In genomic region chr19:23578606-23579355, GRCm38 (mm10) we compare ENCODE assay signal across 11 mouse cellular contexts.
DNase-seq lines count a peak whose midpoint lies in the region; ATAC-seq and TF ChIP-seq lines count a peak whose summit lies in the region.
"Had no signal": no experiment of that assay in that cellular context is flagged by ENCODE, and none has a peak within 500 bp of the region (broad histone marks: within the 10 kb centered on the region; RNA-seq: fewer than 3 reads in every experiment).

No protein-coding gene starts in this region.

- peak overlapping the region; percentile 47; the same call in 1 of the 2 replicates for H3K27ac ChIP-seq in cerebellum, adult 2 months (ENCODE audit: insufficient read depth, low read length)
- H3K27ac ChIP-seq in forebrain, postnatal 0 days (ENCODE audit: low read depth, low read length): no peak overlapping the region
- H3K27ac ChIP-seq: limb, embryonic 15.5 days; stomach, embryonic 15.5 days had no signal

- no peaks in the 10 kb centered on the region for H3K9me3 ChIP-seq in forebrain, postnatal 0 days (ENCODE audit: low read length)
- H3K9me3 ChIP-seq: limb, embryonic 15.5 days; stomach, embryonic 15.5 days had no signal

- no peak overlapping the region for H3K4me3 ChIP-seq in cerebellum, adult 2 months (replicated peaks; ENCODE audit: insufficient read depth, low read depth, low read length)
- H3K4me3 ChIP-seq in forebrain, postnatal 0 days (ENCODE audit: low read depth, low read length): no peak overlapping the region
- H3K4me3 ChIP-seq: limb, embryonic 15.5 days; stomach, embryonic 15.5 days had no signal

- H3K9ac ChIP-seq in forebrain, postnatal 0 days: no peak overlapping the region
- H3K9ac ChIP-seq: limb, embryonic 15.5 days; stomach, embryonic 15.5 days had no signal

- no peaks in the 10 kb centered on the region for H3K27me3 ChIP-seq in cerebellum, adult 2 months (ENCODE audit: control insufficient read depth, insufficient read depth, low read length)
- H3K27me3 ChIP-seq in forebrain, postnatal 0 days (ENCODE audit: insufficient read depth, low read length): no peaks in the 10 kb centered on the region
- H3K27me3 ChIP-seq: limb, embryonic 15.5 days; stomach, embryonic 15.5 days had no signal

- DNase-seq in layer of hippocampus, adult 18-20 months (ENCODE audit: low spot score in 2 of 2): peak; percentile 19 to 41
- no peak for DNase-seq in layer of hippocampus, postnatal 36 days
- DNase-seq in cerebellum, adult 2 months: peak; percentile 70 to 76
- DNase-seq in forebrain, postnatal 0 days: peak; percentile 21
- DNase-seq in right cerebral cortex, postnatal 10 days (ENCODE audit: low spot score in 2 of 2): peak; percentile 45 to 46
- no peak for DNase-seq in heart, adult 18-20 months
- no peak for DNase-seq in embryo, embryonic 10 days (ENCODE audit: low spot score)
- DNase-seq: kidney, postnatal 25 days; lung, postnatal 14 days had no signal

- peak overlapping the region; percentile 14; the same call in 1 of the 2 replicates for H3K4me2 ChIP-seq in forebrain, postnatal 0 days (ENCODE audit: low read depth)
- H3K4me2 ChIP-seq: limb, embryonic 15.5 days; stomach, embryonic 15.5 days had no signal

- no peaks in the 10 kb centered on the region for H3K36me3 ChIP-seq in forebrain, postnatal 0 days (ENCODE audit: insufficient read depth)
- H3K36me3 ChIP-seq: limb, embryonic 15.5 days; stomach, embryonic 15.5 days had no signal

- TF ChIP-seq POLR2A in cerebellum, adult 2 months (IDR thresholded peaks at IDR 0.05; ENCODE audit: borderline replicate concordance, insufficient read depth, low read length): no peak

- no peak for TF ChIP-seq CTCF in cerebellum, adult 2 months (IDR thresholded peaks at IDR 0.05; ENCODE audit: borderline replicate concordance, insufficient read depth, low read depth, low read length)
- TF ChIP-seq CTCF in forebrain, postnatal 0 days (IDR thresholded peaks at IDR 0.05; ENCODE audit: low read depth): no peak

- WGBS in cerebellum, adult 2 months: 19% methylated on average over 11 of the region's 11 CpGs
- WGBS in forebrain, postnatal 0 days: 46% methylated on average over 11 of the region's 11 CpGs

- peaks cover 4% of the 10 kb centered on the region; the same call in 1 of the 2 replicates for H3K4me1 ChIP-seq in cerebellum, adult 2 months (ENCODE audit: control insufficient read depth, insufficient read depth, low read length)
- no peaks in the 10 kb centered on the region for H3K4me1 ChIP-seq in forebrain, postnatal 0 days (ENCODE audit: insufficient read depth)
- H3K4me1 ChIP-seq: limb, embryonic 15.5 days; stomach, embryonic 15.5 days had no signal

- ATAC-seq in forebrain, postnatal 0 days: no peak

Comparison
In these comparisons a context has a peak if more than half of its experiments do, and no peak if none do; other contexts are left out.
1. DNase-seq: peak in layer of hippocampus, adult 18-20 months (2 of 2), cerebellum, adult 2 months (2 of 2), forebrain, postnatal 0 days (single experiment) and right cerebral cortex, postnatal 10 days (2 of 2); none in layer of hippocampus, postnatal 36 days (0 of 2), heart, adult 18-20 months (0 of 2) and embryo, embryonic 10 days (single experiment).